Mouse (Mus musculus): Measurements from ENCODE around the gene Cldn15. TPM values are rescaled to one million over a fixed set of nuclear protein-coding genes. Genes with fewer than 3 reads are reported as not detected.

The Cldn15 gene
- polyA plus RNA-seq, 1 experiment from 2014 or later: 6.8 TPM

DNA sequence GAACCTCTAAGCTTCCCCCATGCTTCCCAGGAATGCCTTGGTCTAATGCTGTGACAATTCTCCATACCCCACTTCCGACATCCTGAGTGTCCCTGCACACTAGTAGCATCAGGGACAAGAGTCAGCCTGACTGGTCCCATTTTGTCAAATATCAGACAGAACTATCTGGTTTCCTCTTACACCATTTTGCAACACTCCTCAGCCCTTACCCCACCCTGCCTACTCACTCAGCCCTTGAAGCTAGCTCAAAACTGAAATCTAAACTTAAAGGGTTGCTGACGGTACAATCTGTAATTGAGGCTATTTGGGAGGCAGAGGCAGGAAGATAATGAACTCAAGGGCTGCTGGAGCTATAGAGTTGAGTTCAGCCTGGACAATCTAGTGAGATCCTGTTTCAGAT, 13.3 kb downstream of the Cldn15 start:
- no peaks in the 10 kb centered on the region for H3K36me3 ChIP-seq (ENCODE audit: control insufficient read depth, insufficient read depth, low read length)
- TF ChIP-seq EP300 (optimal IDR thresholded peaks at IDR 0.05) (no peak), CTCF (IDR thresholded peaks at IDR 0.05; ENCODE audit: low read depth) (no peak)
- no peak for DNase-seq (ENCODE audit: low spot score)
- no peaks in the 10 kb centered on the region for H3K9me3 ChIP-seq (ENCODE audit: control insufficient read depth, low read length)
- H3K4me1 ChIP-seq (replicated peaks; ENCODE audit: control insufficient read depth, insufficient read depth): no peaks in the 10 kb centered on the region
- H3K4me2 ChIP-seq (replicated peaks; ENCODE audit: low read depth): no peak overlapping the region
- H3K4me3 ChIP-seq (ENCODE audit: low read depth, low read length): no peak overlapping the region
- 90% methylated on average over 2 of the region's 2 CpGs for WGBS
- no peak overlapping the region for H3K27ac ChIP-seq (replicated peaks)
- no peaks in the 10 kb centered on the region for H3K27me3 ChIP-seq (ENCODE audit: control insufficient read depth, insufficient read depth, low read length)
- no peak for ATAC-seq (ENCODE audit: low FRiP score, low TSS enrichment)
- H3K9ac ChIP-seq (ENCODE audit: low read length): no peak overlapping the region

DNA sequence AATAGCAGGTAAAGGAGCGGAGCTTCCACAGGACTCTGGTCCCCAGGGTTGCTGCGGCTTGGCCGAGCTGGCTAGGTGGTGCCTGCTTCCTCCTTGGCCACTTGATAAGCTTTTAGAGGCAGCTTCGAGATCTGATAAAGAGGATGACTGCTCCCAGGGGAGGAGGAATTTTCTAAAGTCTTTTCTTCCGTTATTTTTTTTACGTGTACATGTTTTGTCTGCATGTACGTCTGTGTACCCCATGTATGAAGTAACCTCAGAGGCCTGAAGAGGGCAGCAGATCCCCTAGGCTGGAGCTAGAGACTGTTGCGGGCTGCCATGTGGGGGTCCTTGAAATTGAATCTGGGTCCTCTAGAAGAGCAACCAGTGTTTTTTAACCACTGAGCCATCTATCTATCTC, 14.6 kb downstream of the Cldn15 start:
- TF ChIP-seq CTCF (IDR thresholded peaks at IDR 0.05; ENCODE audit: low read depth) (peak; percentile 50), EP300 (optimal IDR thresholded peaks at IDR 0.05) (no peak)
- ATAC-seq (ENCODE audit: low FRiP score, low TSS enrichment) (no peak), DNase-seq (ENCODE audit: low spot score) (no peak)
- Histone ChIP-seq H3K36me3 (ENCODE audit: control insufficient read depth, insufficient read depth, low read length) (no peaks in the 10 kb centered on the region), H3K4me1 (replicated peaks; ENCODE audit: control insufficient read depth, insufficient read depth) (no peaks in the 10 kb centered on the region), H3K27me3 (ENCODE audit: control insufficient read depth, insufficient read depth, low read length) (no peaks in the 10 kb centered on the region), H3K4me2 (replicated peaks; ENCODE audit: low read depth) (no peak overlapping the region), H3K27ac (replicated peaks) (no peak overlapping the region), H3K9ac (ENCODE audit: low read length) (no peak overlapping the region), H3K9me3 (ENCODE audit: control insufficient read depth, low read length) (no peaks in the 10 kb centered on the region), H3K4me3 (ENCODE audit: low read depth, low read length) (no peak overlapping the region)
- 86% methylated on average over 8 of the region's 8 CpGs for WGBS

DNA sequence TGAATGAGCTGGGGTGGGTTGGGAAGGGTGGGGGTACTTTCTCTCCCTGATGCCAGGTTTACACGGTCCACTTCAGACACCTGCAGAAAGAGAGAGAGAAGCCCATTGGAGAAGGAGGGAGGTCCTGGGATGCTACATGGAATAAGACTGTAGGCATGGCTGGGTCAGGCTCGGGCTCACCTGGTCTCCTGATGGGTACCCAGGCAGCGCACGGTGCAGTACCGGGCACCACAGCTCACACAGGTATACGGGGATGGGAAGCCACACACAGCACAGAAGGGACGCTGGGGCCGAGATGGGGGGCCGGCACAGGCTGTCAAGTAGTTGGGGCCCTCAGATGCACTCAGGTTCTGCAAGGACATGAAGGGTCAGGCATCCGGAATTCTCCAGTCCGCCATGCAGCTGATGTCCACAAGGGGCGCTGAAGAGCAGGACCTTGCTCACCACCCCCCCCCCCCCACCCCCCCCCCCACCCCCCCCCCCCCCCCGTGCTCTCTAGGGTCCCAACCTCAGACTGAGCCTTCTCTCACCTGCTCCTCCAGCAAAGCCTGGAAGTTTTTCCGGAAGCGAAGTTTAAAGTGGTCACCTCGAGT, 16.0 kb downstream of the Cldn15 start:
- H3K9ac ChIP-seq (ENCODE audit: low read length): no peak overlapping the region
- H3K4me2 ChIP-seq (replicated peaks; ENCODE audit: low read depth): no peak overlapping the region
- H3K27ac ChIP-seq (replicated peaks): no peak overlapping the region
- TF ChIP-seq CTCF (IDR thresholded peaks at IDR 0.05; ENCODE audit: low read depth): peak; percentile 66
- no peak for TF ChIP-seq EP300 (optimal IDR thresholded peaks at IDR 0.05)
- 61% methylated on average over 11 of the region's 16 CpGs for WGBS
- no peaks in the 10 kb centered on the region for H3K9me3 ChIP-seq (ENCODE audit: control insufficient read depth, low read length)
- no peaks in the 10 kb centered on the region for H3K27me3 ChIP-seq (ENCODE audit: control insufficient read depth, insufficient read depth, low read length)
- H3K4me1 ChIP-seq (replicated peaks; ENCODE audit: control insufficient read depth, insufficient read depth): no peaks in the 10 kb centered on the region
- DNase-seq (ENCODE audit: low spot score) (peak; percentile 58), ATAC-seq (ENCODE audit: low FRiP score, low TSS enrichment) (no peak)
- no peaks in the 10 kb centered on the region for H3K36me3 ChIP-seq (ENCODE audit: control insufficient read depth, insufficient read depth, low read length)
- no peak overlapping the region for H3K4me3 ChIP-seq (ENCODE audit: low read depth, low read length)

DNA sequence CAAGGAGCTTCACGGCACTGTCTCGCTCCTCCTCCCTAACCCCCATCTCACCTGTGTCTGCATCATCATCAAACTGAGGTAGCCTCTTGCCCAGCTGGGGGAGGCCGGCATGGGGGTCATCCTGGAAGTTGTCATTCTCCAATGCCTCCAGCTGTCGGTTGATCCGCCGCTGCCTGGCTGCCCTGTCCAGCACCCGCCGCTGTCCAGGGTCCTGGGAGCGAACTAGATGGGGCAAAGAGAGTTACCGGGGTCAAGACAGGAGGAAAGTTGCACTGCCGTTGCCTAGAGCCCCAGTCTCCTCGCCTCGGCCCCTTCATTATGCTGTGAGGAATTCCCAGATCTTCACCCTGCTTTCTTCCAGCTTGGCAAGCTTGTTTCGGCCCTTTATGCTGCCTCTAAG, 18.4 kb downstream of the Cldn15 start:
- Histone ChIP-seq H3K27ac (replicated peaks) (no peak overlapping the region), H3K4me3 (ENCODE audit: low read depth, low read length) (no peak overlapping the region), H3K4me2 (replicated peaks; ENCODE audit: low read depth) (no peak overlapping the region), H3K4me1 (replicated peaks; ENCODE audit: control insufficient read depth, insufficient read depth) (0 out of 2 replicates have a peak, but pooled peaks cover 2% of the 10 kb centered on the region), H3K27me3 (ENCODE audit: control insufficient read depth, insufficient read depth, low read length) (no peaks in the 10 kb centered on the region), H3K9ac (ENCODE audit: low read length) (no peak overlapping the region), H3K36me3 (ENCODE audit: control insufficient read depth, insufficient read depth, low read length) (peaks cover 1% of the 10 kb centered on the region; the same call in 1 of the 2 replicates), H3K9me3 (ENCODE audit: control insufficient read depth, low read length) (no peaks in the 10 kb centered on the region)
- TF ChIP-seq EP300 (optimal IDR thresholded peaks at IDR 0.05): no peak
- no peak for TF ChIP-seq CTCF (IDR thresholded peaks at IDR 0.05; ENCODE audit: low read depth)
- WGBS: 61% methylated on average over 14 of the region's 14 CpGs
- ATAC-seq (ENCODE audit: low FRiP score, low TSS enrichment) (no peak), DNase-seq (ENCODE audit: low spot score) (no peak)

DNA sequence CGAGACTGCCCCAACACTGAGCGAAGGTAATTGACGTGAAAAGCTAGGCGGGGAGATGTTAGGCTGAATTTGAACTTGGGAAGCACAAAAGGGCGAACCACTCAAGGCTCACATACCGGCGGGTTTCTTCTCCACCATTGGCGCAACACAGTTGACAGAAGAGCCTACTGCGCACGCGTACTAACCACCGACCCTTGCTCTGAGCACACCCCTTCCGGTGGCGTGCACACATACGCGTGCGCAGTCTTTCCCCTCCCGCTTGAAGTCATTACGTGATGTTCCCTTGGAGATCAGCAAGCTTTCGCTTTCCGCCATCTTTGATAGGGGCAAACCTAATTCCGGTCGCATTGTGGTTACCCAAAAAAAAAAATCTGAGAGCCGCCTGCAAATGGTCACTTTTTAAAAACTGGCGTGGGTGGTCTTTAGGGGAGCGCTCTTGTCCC, 20.3 kb downstream of the Cldn15 start, which contains the start of gene Plod3:
Gene Plod3 (plus strand): TSS at position 325 of the 443 bp plus-strand sequence.
- under 1% methylated on average over 26 of the region's 26 CpGs for WGBS
- H3K4me2 ChIP-seq (replicated peaks; ENCODE audit: low read depth): peak within 1 kb of the TSS; percentile 93
- H3K4me1 ChIP-seq (replicated peaks; ENCODE audit: control insufficient read depth, insufficient read depth): 0 out of 2 replicates have a peak, but pooled peaks cover 2% of the 10 kb centered on the region
- no peaks in the 10 kb centered on the region for H3K9me3 ChIP-seq (ENCODE audit: control insufficient read depth, low read length)
- peak within 1 kb of the TSS; percentile 89 for H3K27ac ChIP-seq (replicated peaks)
- peaks cover 16% of the 10 kb centered on the region for H3K36me3 ChIP-seq (ENCODE audit: control insufficient read depth, insufficient read depth, low read length)
- TF ChIP-seq CTCF (IDR thresholded peaks at IDR 0.05; ENCODE audit: low read depth) (no peak; the same call in 1 of the 2 replicates), EP300 (optimal IDR thresholded peaks at IDR 0.05) (no peak)
- no peaks in the 10 kb centered on the region for H3K27me3 ChIP-seq (ENCODE audit: control insufficient read depth, insufficient read depth, low read length)
- ATAC-seq (ENCODE audit: low FRiP score, low TSS enrichment) (peak; percentile 93), DNase-seq (ENCODE audit: low spot score) (peak; percentile 96)
- H3K9ac ChIP-seq (ENCODE audit: low read length): peak within 1 kb of the TSS; percentile 84
- peak within 1 kb of the TSS; percentile 92 for H3K4me3 ChIP-seq (ENCODE audit: low read depth, low read length)
